Mouse (Mus musculus) ES-E14 (cell line): ENCODE measurements at regions not wholly inside any gene's neighbourhood (a gene's known extent, or its start where the extent isn't known, plus 50 kb on each side); places are given as distances from the start of the nearest gene placed in this dataset.

Source experiments
- DNase-seq: peaks from one replicate; pipeline ENCODE4 v3.0.0-alpha.2; 2013; ENCODE audit warnings: low read depth, low spot score
- H3K27ac ChIP-seq: 2 replicates; pipeline ENCODE4 v1.5.1; 2012; ENCODE audit warnings: low read depth, mild to moderate bottlenecking, low read length, moderate library complexity, mixed read lengths; ENCODE audit not compliant: poor library complexity, insufficient read depth, severe bottlenecking
- H3K36me3 ChIP-seq: 2 replicates; pipeline ENCODE4 v1.6.1; 2012; ENCODE audit warnings: mild to moderate bottlenecking, low read length, moderate library complexity, mixed read lengths; ENCODE audit not compliant: control insufficient read depth, poor library complexity, insufficient read depth, severe bottlenecking
- H3K4me1 ChIP-seq, 2 experiments: fragments of 150-350 bp in 1 of 2; sonication (generic) in 1 of 2; 2 replicates each; pipeline ENCODE4 v1.6.1; 2012; ENCODE audit warnings: low read length in 2 of 2, mild to moderate bottlenecking in 1 of 2, mixed read lengths in 1 of 2; ENCODE audit not compliant: control insufficient read depth in 2 of 2, insufficient read depth in 2 of 2, poor library complexity in 1 of 2
- H3K4me3 ChIP-seq, 2 experiments: fragments of 150-350 bp in 1 of 2; sonication (generic) in 1 of 2; 2 replicates each; pipeline ENCODE4 v1.5.1; 2012; ENCODE audit warnings: low read length in 2 of 2, low read depth in 1 of 2, mild to moderate bottlenecking in 1 of 2, mixed read lengths in 1 of 2; ENCODE audit not compliant: insufficient read depth in 1 of 2, poor library complexity in 1 of 2, severe bottlenecking in 1 of 2
- H3K9ac ChIP-seq: 2 replicates; pipeline ENCODE4 v1.6.1; 2012; ENCODE audit warnings: low read depth, mild to moderate bottlenecking, low read length, mixed read lengths; ENCODE audit not compliant: poor library complexity, insufficient read depth, severe bottlenecking
- H3K9me3 ChIP-seq: fragments of 150-350 bp; sonication (generic); 2 replicates; pipeline ENCODE4 v1.6.1; 2012; ENCODE audit warnings: low read depth, mild to moderate bottlenecking, low read length; ENCODE audit not compliant: control insufficient read depth, insufficient read depth
- CHD2 ChIP-seq: IDR thresholded peaks from 2 replicates; pipeline ENCODE4 v1.6.1; 2014; ENCODE audit warnings: mild to moderate bottlenecking, low read depth, low read length, inconsistent platforms
- HCFC1 ChIP-seq: IDR thresholded peaks from 2 replicates; pipeline ENCODE4 v1.6.1; 2012; ENCODE audit warnings: low read length, inconsistent platforms, borderline replicate concordance; ENCODE audit not compliant: insufficient read depth
- MAFK ChIP-seq: IDR thresholded peaks from 2 replicates; pipeline ENCODE4 v1.6.1; 2014; ENCODE audit warnings: mild to moderate bottlenecking, low read depth, low read length, inconsistent platforms; ENCODE audit not compliant: insufficient read depth
- ZC3H11A ChIP-seq: IDR thresholded peaks from 2 replicates; pipeline ENCODE4 v1.6.1; 2012; ENCODE audit warnings: low read depth, mild to moderate bottlenecking, inconsistent platforms, low read length, borderline replicate concordance
- ZNF384 ChIP-seq: IDR thresholded peaks from 2 replicates; pipeline ENCODE4 v1.6.1; 2012; ENCODE audit warnings: low read depth, low read length, inconsistent platforms
- in situ Hi-C, 2 experiments: fragments of 600-800 bp; cut with MboI; formaldehyde crosslinking; loops; one replicate each; pipeline ENCODE4 v1.15.1; 2025; ENCODE audit warnings: low sequenced_read_pairs in 2 of 2, inconsistent platforms in 1 of 2; ENCODE audit not compliant: unreplicated experiment in 2 of 2

GRCm38 (mm10) chr3:147990831-147991230, 999.5 kb downstream of the Adgrl2 start:
- no peaks in the 10 kb centered on the region for H3K36me3 ChIP-seq
- in situ Hi-C loops = no loop called here
- no peaks in the 10 kb centered on the region for H3K4me1 ChIP-seq
- TF ChIP-seq MAFK = no peak
- TF ChIP-seq ZC3H11A = no peak
- TF ChIP-seq CHD2 = no peak
- no peak for TF ChIP-seq ZNF384
- TF ChIP-seq HCFC1 = no peak
- no peaks in the 10 kb centered on the region for H3K9me3 ChIP-seq
- H3K4me3 ChIP-seq = no peak overlapping the region
- no peak for DNase-seq
- H3K27ac ChIP-seq = no peak overlapping the region
- no peak overlapping the region for H3K9ac ChIP-seq

DNA sequence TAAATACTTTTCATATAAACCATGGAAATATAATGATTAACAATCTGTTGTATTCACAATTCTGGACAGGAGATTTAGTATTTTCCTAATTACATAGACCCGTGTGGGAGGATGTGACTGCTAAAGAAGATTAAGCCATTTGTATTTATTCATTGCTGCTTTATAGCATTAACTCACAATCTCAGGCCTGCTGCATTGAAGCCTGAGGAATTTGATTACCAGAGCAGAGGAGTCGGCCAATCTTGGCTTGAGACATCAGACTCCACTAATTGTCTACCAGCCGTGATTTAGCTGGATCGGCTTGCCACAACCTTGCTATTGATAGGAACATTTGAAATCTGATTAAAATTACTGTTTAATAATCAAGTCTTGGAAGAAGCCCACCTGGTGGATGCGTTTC, 1007.5 kb downstream of the Adgrl2 start:
- Histone ChIP-seq H3K4me3 (no peak overlapping the region), H3K9ac (no peak overlapping the region), H3K27ac (no peak overlapping the region), H3K4me1 (no peaks in the 10 kb centered on the region), H3K36me3 (no peaks in the 10 kb centered on the region), H3K9me3 (no peaks in the 10 kb centered on the region)
- in situ Hi-C loops = no loop called here
- TF ChIP-seq ZC3H11A (no peak), CHD2 (no peak)
- no peak for DNase-seq

GRCm38 (mm10) chr3:147981621-147982020, 1008.7 kb downstream of the Adgrl2 start:
- Histone ChIP-seq H3K27ac (no peak overlapping the region), H3K36me3 (no peaks in the 10 kb centered on the region), H3K4me1 (no peaks in the 10 kb centered on the region), H3K9me3 (no peaks in the 10 kb centered on the region), H3K9ac (no peak overlapping the region), H3K4me3 (no peak overlapping the region)
- no peak for TF ChIP-seq ZNF384
- no peak for TF ChIP-seq ZC3H11A
- no peak for TF ChIP-seq CHD2
- in situ Hi-C loops = no loop called here
- DNase-seq = no peak

DNA sequence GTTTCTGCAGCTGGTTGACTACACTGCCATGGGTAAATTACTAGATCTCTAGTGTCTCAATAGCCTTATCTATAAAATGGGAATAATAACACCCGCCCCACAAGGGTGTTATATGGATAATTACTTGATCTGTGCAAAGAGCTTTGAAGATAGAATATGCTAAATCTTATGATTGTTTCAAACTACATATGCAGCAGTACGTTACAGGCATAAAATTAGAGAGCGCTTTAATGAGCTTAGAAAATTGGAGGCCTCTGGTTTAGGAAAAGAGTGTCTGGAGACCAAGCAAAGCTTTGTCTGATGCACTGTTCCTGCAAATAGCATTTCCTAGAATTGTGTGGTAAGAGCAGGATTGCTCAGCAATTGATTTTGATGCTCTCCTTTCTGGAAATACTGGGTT, 1013.8 kb downstream of the Adgrl2 start:
- Histone ChIP-seq H3K27ac (no peak overlapping the region), H3K9me3 (no peaks in the 10 kb centered on the region), H3K4me3 (no peak overlapping the region), H3K36me3 (no peaks in the 10 kb centered on the region), H3K9ac (no peak overlapping the region), H3K4me1 (no peaks in the 10 kb centered on the region)
- no peak for TF ChIP-seq ZNF384
- TF ChIP-seq ZC3H11A = no peak
- TF ChIP-seq CHD2 = no peak
- no peak for TF ChIP-seq MAFK
- TF ChIP-seq HCFC1 = no peak
- in situ Hi-C loops = no loop called here
- DNase-seq = no peak

- H3K9ac ChIP-seq = no peak overlapping the region
- DNase-seq = no peak
- no peak overlapping the region for H3K27ac ChIP-seq
- H3K4me1 ChIP-seq = no peaks in the 10 kb centered on the region
- H3K36me3 ChIP-seq = no peaks in the 10 kb centered on the region
- no peak overlapping the region for H3K4me3 ChIP-seq
- no peaks in the 10 kb centered on the region for H3K9me3 ChIP-seq
- TF ChIP-seq ZC3H11A (no peak), HCFC1 (no peak), MAFK (no peak), CHD2 (no peak)
- in situ Hi-C loops = no loop called here
Measured at GRCm38 (mm10) chr3:147976069-147976468, 1014.3 kb downstream of the Adgrl2 start.
